Mouse (Mus musculus): ENCODE measurements around the gene Hpn. TPM values are rescaled to one million over a fixed set of nuclear protein-coding genes. Genes with fewer than 3 reads are reported as not detected.

Hpn gene
- polyA plus RNA-seq, 1 experiment from 2014 or later, result 36.2 TPM

- ATAC-seq, result no peak
- Histone ChIP-seq H3K4me2 (no peak overlapping the region), H3K9ac (no peak overlapping the region), H3K9me3 (replicated peaks) (no peaks in the 10 kb centered on the region), H3K4me1 (no peaks in the 10 kb centered on the region), H3K4me3 (no peak overlapping the region), H3K27ac (no peak overlapping the region), H3K36me3 (no peaks in the 10 kb centered on the region), H3K27me3 (replicated peaks) (peaks cover 20% of the 10 kb centered on the region; the same call in 1 of the 2 replicates)
- WGBS (ENCODE audit: insufficient replicate concordance), result 37% methylated on average over 15 of the region's 15 CpGs
Measured at GRCm38 (mm10) chr7:31105061-31105768, 9.9 kb downstream of the Hpn start.

GRCm38 (mm10) chr7:31100786-31101185, 14.3 kb downstream of the Hpn start:
- Histone ChIP-seq H3K27me3 (replicated peaks) (peaks cover 20% of the 10 kb centered on the region; the same call in 1 of the 2 replicates), H3K4me3 (no peak overlapping the region), H3K4me1 (0 out of 2 replicates have a peak, but pooled peaks cover 6% of the 10 kb centered on the region), H3K4me2 (no peak overlapping the region), H3K36me3 (no peaks in the 10 kb centered on the region), H3K9me3 (replicated peaks) (no peaks in the 10 kb centered on the region), H3K27ac (no peak overlapping the region), H3K9ac (no peak overlapping the region)
- WGBS (ENCODE audit: insufficient replicate concordance), result 59% methylated on average over 14 of the region's 14 CpGs
- no peak for ATAC-seq

- Histone ChIP-seq H3K9ac (no peak overlapping the region), H3K4me2 (no peak overlapping the region), H3K27ac (no peak overlapping the region), H3K9me3 (replicated peaks) (no peaks in the 10 kb centered on the region), H3K4me3 (no peak overlapping the region), H3K27me3 (replicated peaks) (peaks cover 19% of the 10 kb centered on the region; the same call in 1 of the 2 replicates), H3K36me3 (no peaks in the 10 kb centered on the region), H3K4me1 (0 out of 2 replicates have a peak, but pooled peaks cover 6% of the 10 kb centered on the region)
- ATAC-seq, result no peak
- WGBS (ENCODE audit: insufficient replicate concordance), result 70% methylated on average over 6 of the region's 6 CpGs
Measured at GRCm38 (mm10) chr7:31099612-31099982, 15.5 kb downstream of the Hpn start.

DNA sequence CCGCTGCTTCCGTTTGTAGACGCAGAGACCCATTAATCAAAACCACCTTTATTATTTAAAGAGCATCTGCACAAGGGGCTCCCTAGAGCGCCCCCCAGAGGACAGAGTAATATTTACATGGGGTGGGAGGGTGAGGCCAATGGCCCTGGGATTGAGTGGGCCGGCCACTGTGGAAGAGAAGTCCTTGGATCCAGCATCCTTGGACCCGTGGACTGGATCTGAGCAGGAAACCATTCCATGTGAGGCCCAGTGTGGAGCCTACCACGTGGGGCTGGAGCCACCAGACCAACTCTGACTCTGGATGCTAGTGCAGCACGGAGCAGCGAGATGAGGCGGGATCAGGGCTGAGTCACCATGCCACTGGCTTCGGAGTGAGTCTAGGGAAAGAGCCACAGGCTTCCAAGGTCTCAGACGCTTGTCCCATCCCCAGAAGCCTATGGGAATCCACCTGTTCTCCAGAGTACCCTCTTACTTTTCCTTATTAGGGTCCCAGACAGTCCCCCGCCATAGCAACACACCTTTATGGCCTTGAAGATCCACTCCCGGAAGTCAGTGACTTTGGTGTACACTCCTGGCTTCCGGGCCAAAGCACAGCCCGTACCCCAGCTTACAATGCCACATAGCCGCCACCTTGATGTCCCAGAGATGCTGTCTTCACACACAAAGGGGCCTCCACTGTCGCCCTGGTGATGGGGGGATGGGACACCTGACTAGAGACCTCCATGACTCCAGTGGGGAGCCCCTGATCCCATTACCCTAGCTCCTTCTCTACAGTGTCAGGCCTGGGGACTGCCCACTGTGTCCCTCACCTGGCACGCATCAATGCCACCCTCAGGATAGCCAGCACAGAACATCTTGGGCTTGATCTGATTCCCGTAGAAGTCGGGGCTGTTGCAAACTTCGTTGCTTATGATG, 16.1 kb downstream of the Hpn start:
- no peak; the same call in 1 of the 2 replicates for ATAC-seq
- 65% methylated on average over 22 of the region's 22 CpGs for WGBS (ENCODE audit: insufficient replicate concordance)

GRCm38 (mm10) chr7:31097583-31098248, 17.4 kb downstream of the Hpn start:
- Histone ChIP-seq H3K4me2 (peak overlapping the region; percentile 54), H3K4me1 (0 out of 2 replicates have a peak, but pooled peaks cover 6% of the 10 kb centered on the region), H3K9me3 (replicated peaks) (no peaks in the 10 kb centered on the region), H3K36me3 (no peaks in the 10 kb centered on the region), H3K9ac (no peak overlapping the region), H3K27ac (no peak overlapping the region), H3K27me3 (replicated peaks) (peaks cover 13% of the 10 kb centered on the region; the same call in 1 of the 2 replicates), H3K4me3 (peak overlapping the region; percentile 25)
- ATAC-seq, result peak; percentile 79
- 12% methylated on average over 11 of the region's 20 CpGs for WGBS (ENCODE audit: insufficient replicate concordance)

More for the DNA sequence above, 16.1 kb downstream of the Hpn start:
- H3K4me2 ChIP-seq, result 0 out of 2 replicates have a peak overlapping the region, but pooled peaks have one; percentile 54
- H3K27ac ChIP-seq, result no peak overlapping the region
- H3K4me1 ChIP-seq, result 0 out of 2 replicates have a peak, but pooled peaks cover 6% of the 10 kb centered on the region
- peaks cover 15% of the 10 kb centered on the region; the same call in 1 of the 2 replicates for H3K27me3 ChIP-seq (replicated peaks)
- H3K9ac ChIP-seq, result no peak overlapping the region
- H3K9me3 ChIP-seq (replicated peaks), result no peaks in the 10 kb centered on the region
- H3K36me3 ChIP-seq, result no peaks in the 10 kb centered on the region
- H3K4me3 ChIP-seq, result no peak overlapping the region

DNA sequence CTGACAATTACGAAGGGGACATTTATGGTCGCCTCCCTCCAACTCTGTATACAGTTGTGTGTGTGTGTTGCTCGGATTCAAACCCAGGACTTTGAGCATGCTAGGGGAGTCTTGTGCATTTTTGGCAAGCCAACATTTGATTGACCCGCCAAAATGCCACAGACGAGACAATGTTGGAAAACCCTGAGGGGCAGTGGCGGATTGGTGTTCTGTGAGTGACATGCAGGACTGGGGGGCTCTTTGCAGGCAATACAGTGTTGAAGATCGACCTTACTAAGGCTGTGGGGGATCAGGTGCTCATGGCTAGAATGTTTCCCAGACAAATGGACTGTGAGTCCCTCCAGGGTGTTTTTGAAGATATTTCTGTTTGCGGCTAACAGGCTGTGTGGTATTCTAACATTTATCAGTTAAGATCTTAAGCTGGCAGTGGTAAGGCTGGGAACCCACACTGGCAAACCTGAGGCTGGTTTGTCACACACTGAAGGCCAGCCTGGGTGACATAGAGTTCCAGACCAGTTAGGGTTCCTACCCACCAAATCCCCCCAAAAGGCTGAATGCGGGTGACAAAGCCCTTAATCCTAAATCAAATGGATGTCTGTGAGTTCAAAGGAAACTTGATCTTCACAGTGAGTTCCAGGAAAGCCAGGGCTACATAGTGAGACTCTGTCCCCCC, 18.1 kb downstream of the Hpn start:
- Histone ChIP-seq H3K4me1 (0 out of 2 replicates have a peak, but pooled peaks cover 6% of the 10 kb centered on the region), H3K36me3 (no peaks in the 10 kb centered on the region), H3K4me3 (no peak overlapping the region), H3K9ac (no peak overlapping the region), H3K9me3 (replicated peaks) (no peaks in the 10 kb centered on the region), H3K27me3 (replicated peaks) (peaks cover 9% of the 10 kb centered on the region; the same call in 1 of the 2 replicates), H3K27ac (no peak overlapping the region), H3K4me2 (no peak overlapping the region)
- WGBS (ENCODE audit: insufficient replicate concordance), result 61% methylated on average over 9 of the region's 9 CpGs
- no peak for ATAC-seq

GRCm38 (mm10) chr7:31094774-31095501, 20.2 kb downstream of the Hpn start:
- WGBS (ENCODE audit: insufficient replicate concordance), result 10% methylated on average over 12 of the region's 12 CpGs
- H3K4me1 ChIP-seq, result 0 out of 2 replicates have a peak, but pooled peaks cover 6% of the 10 kb centered on the region
- H3K27ac ChIP-seq, result no peak overlapping the region
- no peaks in the 10 kb centered on the region for H3K36me3 ChIP-seq
- H3K27me3 ChIP-seq (replicated peaks), result peaks cover 9% of the 10 kb centered on the region; the same call in 1 of the 2 replicates
- no peak for ATAC-seq
- no peak overlapping the region for H3K4me3 ChIP-seq
- H3K4me2 ChIP-seq, result no peak overlapping the region
- H3K9me3 ChIP-seq (replicated peaks), result no peaks in the 10 kb centered on the region
- H3K9ac ChIP-seq, result no peak overlapping the region

DNA sequence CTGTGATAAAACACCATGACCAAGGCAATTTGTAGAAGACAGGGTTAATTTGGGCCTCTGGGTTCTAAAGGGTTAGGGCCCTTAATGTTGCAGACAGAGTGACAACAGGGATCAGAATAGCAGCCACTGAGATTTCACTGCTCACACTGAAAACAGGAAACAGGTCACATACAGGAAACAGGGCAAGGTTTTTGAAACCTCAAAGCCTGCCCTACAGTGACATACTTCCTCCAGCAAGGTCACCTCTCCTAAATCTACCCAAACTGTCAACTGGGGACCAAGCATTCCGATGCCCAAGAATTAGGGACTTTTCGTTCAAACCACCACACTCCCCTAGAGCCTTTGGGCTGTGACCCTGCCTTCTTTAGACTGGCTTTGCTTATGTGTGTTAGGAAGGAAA, 25.4 kb downstream of the Hpn start:
- no peak for ATAC-seq
- H3K27ac ChIP-seq, result no peak overlapping the region

GRCm38 (mm10) chr7:31088206-31088605, 26.9 kb downstream of the Hpn start:
- no peaks in the 10 kb centered on the region for H3K36me3 ChIP-seq
- H3K9me3 ChIP-seq (replicated peaks), result no peaks in the 10 kb centered on the region
- 0 out of 2 replicates have a peak, but pooled peaks cover 7% of the 10 kb centered on the region for H3K4me1 ChIP-seq
- no peak overlapping the region for H3K4me3 ChIP-seq
- 44% methylated on average over 3 of the region's 3 CpGs for WGBS (ENCODE audit: insufficient replicate concordance)
- H3K9ac ChIP-seq, result no peak overlapping the region
- H3K4me2 ChIP-seq, result no peak overlapping the region
- no peak overlapping the region for H3K27ac ChIP-seq
- no peak for ATAC-seq
- no peaks in the 10 kb centered on the region for H3K27me3 ChIP-seq (replicated peaks)

More for the DNA sequence above, 25.4 kb downstream of the Hpn start:
- H3K36me3 ChIP-seq, result no peaks in the 10 kb centered on the region
- H3K9me3 ChIP-seq (replicated peaks), result no peaks in the 10 kb centered on the region
- no peak overlapping the region for H3K4me2 ChIP-seq
- no peaks in the 10 kb centered on the region for H3K4me1 ChIP-seq
- peaks cover 9% of the 10 kb centered on the region; the same call in 1 of the 2 replicates for H3K27me3 ChIP-seq (replicated peaks)
- 19% methylated on average over 2 of the region's 2 CpGs for WGBS (ENCODE audit: insufficient replicate concordance)
- H3K9ac ChIP-seq, result no peak overlapping the region
- no peak overlapping the region for H3K4me3 ChIP-seq

DNA sequence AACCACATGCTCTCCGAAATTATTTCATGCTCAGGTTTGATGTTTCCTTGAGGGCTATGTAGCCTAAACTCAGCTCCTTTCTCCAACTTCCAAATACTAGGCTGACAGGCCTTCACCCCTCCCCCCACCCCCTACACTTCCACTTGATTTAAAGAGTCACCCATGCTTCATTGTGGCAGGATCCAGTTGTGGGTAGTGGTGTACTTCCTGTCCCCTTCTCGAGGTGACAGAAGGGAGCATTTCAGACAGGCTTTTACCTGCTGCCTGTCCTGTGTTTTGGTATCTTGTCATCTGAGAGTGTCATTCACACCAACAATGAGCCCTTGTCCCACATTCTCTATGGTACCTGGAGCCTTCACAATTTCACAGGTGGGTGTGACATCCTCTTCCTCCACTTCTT, 27.8 kb downstream of the Hpn start:
- 0 out of 2 replicates have a peak, but pooled peaks cover 7% of the 10 kb centered on the region for H3K4me1 ChIP-seq
- 22% methylated on average over 2 of the region's 2 CpGs for WGBS (ENCODE audit: insufficient replicate concordance)
- no peak overlapping the region for H3K4me3 ChIP-seq
- H3K4me2 ChIP-seq, result no peak overlapping the region
- no peaks in the 10 kb centered on the region for H3K9me3 ChIP-seq (replicated peaks)
- no peak overlapping the region for H3K27ac ChIP-seq
- no peak overlapping the region for H3K9ac ChIP-seq
- ATAC-seq, result no peak
- H3K27me3 ChIP-seq (replicated peaks), result no peaks in the 10 kb centered on the region
- H3K36me3 ChIP-seq, result no peaks in the 10 kb centered on the region
